8 mouse cellular contexts compared by ENCODE assay signal in genomic region chr2:165898202-165899194, GRCm38 (mm10). TPM values are rescaled to one million over a fixed set of nuclear protein-coding genes. Genes with fewer than 3 reads are reported as not detected.
DNase-seq lines count a peak whose midpoint lies in the region; ATAC-seq and TF ChIP-seq lines count a peak whose summit lies in the region.

TSS of gene Zmynd8 (minus strand) at chr2:165899016.

- 63% methylated on average over 23 of the region's 23 CpGs for WGBS in intestine, embryonic 15.5 days

- 0 out of 2 replicates have a peak within 1 kb of the TSS, but pooled peaks have one; percentile 45 for H3K4me2 ChIP-seq in intestine, embryonic 15.5 days (replicated peaks)

- peak; percentile 48 for ATAC-seq in intestine, embryonic 15.5 days
- ATAC-seq in megakaryocyte progenitor cell, adult 5-6 weeks (replicated peaks; ENCODE audit: poor library complexity), result no peak

- no peak within 1 kb of the TSS for H3K4me3 ChIP-seq in bone marrow macrophage, adult 2 months (ENCODE audit: insufficient read depth, low read length)
- H3K4me3 ChIP-seq in intestine, embryonic 15.5 days (replicated peaks), result no peak within 1 kb of the TSS

- TF ChIP-seq CTCF in bone marrow macrophage, adult 2 months (IDR thresholded peaks at IDR 0.05; ENCODE audit: low read depth, low read length), result no peak

- no peak within 1 kb of the TSS for H3K9ac ChIP-seq in intestine, embryonic 15.5 days

- no peak for TF ChIP-seq POLR2A in bone marrow macrophage, adult 2 months (IDR thresholded peaks at IDR 0.05; ENCODE audit: borderline replicate concordance, low read depth, low read length)

- no peaks in the 10 kb centered on the region for H3K27me3 ChIP-seq in intestine, embryonic 15.5 days (replicated peaks)

- H3K36me3 ChIP-seq in intestine, embryonic 15.5 days, result no peaks in the 10 kb centered on the region

- no peak within 1 kb of the TSS for H3K27ac ChIP-seq in bone marrow macrophage, adult 2 months (ENCODE audit: insufficient read depth, low read depth, low read length)
- 0 out of 2 replicates have a peak within 1 kb of the TSS, but pooled peaks have one; percentile 83 for H3K27ac ChIP-seq in intestine, embryonic 15.5 days

- no peak for DNase-seq in layer of hippocampus, adult 8-10 months (ENCODE audit: low spot score in 2 of 2)
- no peak for DNase-seq in layer of hippocampus, adult 9-11 months
- DNase-seq in gastrocnemius, postnatal 14 days, result no peak
- no peak for DNase-seq in ovary, adult 18-20 months (ENCODE audit: low spot score)
- no peak for DNase-seq in thymus, postnatal 10 days (ENCODE audit: low spot score in 2 of 2)

- intact Hi-C loops in gastrocnemius, postnatal 14 days (cut with DNase I; ENCODE audit: low total_unique reads), result no loop called here

- H3K4me1 ChIP-seq in bone marrow macrophage, adult 2 months (ENCODE audit: control insufficient read depth, insufficient read depth, low read length), result peaks cover 25% of the 10 kb centered on the region
- peaks cover 29% of the 10 kb centered on the region for H3K4me1 ChIP-seq in intestine, embryonic 15.5 days (replicated peaks)

- H3K9me3 ChIP-seq in intestine, embryonic 15.5 days, result no peaks in the 10 kb centered on the region

RNA-seq across cellular contexts. Expression of gene Zmynd8, which starts in this region (rescaled TPM):
- total RNA-seq in layer of hippocampus, adult 8-10 months (2022), result 100 to 1,000 TPM; 128 to 162 (median 147) TPM
- polyA plus RNA-seq in bone marrow macrophage, adult 2 months (2012; ENCODE audit: insufficient read depth, insufficient read length, missing spikeins), result 97.8 and 99.5 TPM in 2 replicates
- 10 to 100 TPM; 20.7 to 22.0 TPM for total RNA-seq in gastrocnemius, postnatal 14 days (2021)
- polyA plus RNA-seq in intestine, embryonic 15.5 days (2015; fragmentation: Nextera tagmentation; extraction: Ambion mirVana), result 64.7 and 66.2 TPM in 2 replicates
- total RNA-seq in megakaryocyte progenitor cell, adult 5-6 weeks (2015), result 44.6 and 49.9 TPM in 2 replicates
- 32.1 and 35.8 TPM in 2 replicates for total RNA-seq in megakaryocyte progenitor cell, adult 5-6 weeks (2017)
